Mouse (Mus musculus) neural tube, embryonic 13.5 days (tissue): ENCODE measurements around the gene Klhl30. TPM values are rescaled to one million over a fixed set of nuclear protein-coding genes. Genes with fewer than 3 reads are reported as not detected.

Experiments used
- ATAC-seq: fragments of 200-750 bp; cut with Nextera tagmentation; 2 replicates; pipeline ENCODE4 v1.8.0; 2017; ENCODE audit warnings: low read depth, mild to moderate bottlenecking, moderate TSS enrichment, moderate library complexity
- H3K27ac ChIP-seq: fragments of 300-500 bp; sonication (generic); replicated peaks from 2 replicates; pipeline ENCODE4 v1.5.1; 2015; ENCODE audit warnings: moderate library complexity, mild to moderate bottlenecking, inconsistent platforms
- H3K27me3 ChIP-seq: fragments of 300-500 bp; sonication (generic); 2 replicates; pipeline ENCODE4 v1.6.1; 2015; ENCODE audit warnings: mild to moderate bottlenecking, inconsistent platforms
- H3K36me3 ChIP-seq: fragments of 300-500 bp; sonication (generic); 2 replicates; pipeline ENCODE4 v1.6.1; 2015; ENCODE audit warnings: mild to moderate bottlenecking, inconsistent platforms
- H3K4me1 ChIP-seq: fragments of 300-500 bp; sonication (generic); replicated peaks from 2 replicates; pipeline ENCODE4 v1.6.1; 2015; ENCODE audit warnings: inconsistent platforms
- H3K4me2 ChIP-seq: fragments of 300-500 bp; sonication (generic); 2 replicates; pipeline ENCODE4 v1.6.1; 2015; ENCODE audit warnings: inconsistent platforms, mild to moderate bottlenecking, moderate library complexity
- H3K4me3 ChIP-seq: fragments of 300-500 bp; sonication (generic); 2 replicates; pipeline ENCODE4 v1.5.1; 2015; ENCODE audit warnings: mild to moderate bottlenecking, inconsistent platforms
- H3K9ac ChIP-seq: fragments of 300-500 bp; sonication (generic); 2 replicates; pipeline ENCODE4 v1.6.1; 2015; ENCODE audit warnings: moderate library complexity, mild to moderate bottlenecking, inconsistent platforms
- H3K9me3 ChIP-seq: fragments of 300-500 bp; sonication (generic); 2 replicates; pipeline ENCODE4 v1.6.1; 2016; ENCODE audit warnings: inconsistent platforms
- WGBS: fragments of 180-500 bp; shearing (Covaris S2); methylation state at CpG from one replicate; pipeline ENCODE4 v1.1.7; 2015; 5-methylcytosine and 5-hydroxymethylcytosine counted together
- polyA plus RNA-seq: library from polyadenylated mRNA; unstranded; fragments of >200 nt; fragmentation: Nextera tagmentation; extraction: Ambion mirVana; gene quantifications from 2 replicates; pipeline ENCODE4 v1.2.1, GENCODE M21; 2015

Klhl30 gene
- polyA plus RNA-seq, 1 experiment from 2014 or later, result 0.25 TPM

GRCm38 (mm10) chr1:91405406-91406169, 54.8 kb downstream of the Klhl30 start:
- Histone ChIP-seq H3K4me3 (no peak overlapping the region), H3K27me3 (no peaks in the 10 kb centered on the region), H3K9ac (no peak overlapping the region), H3K36me3 (no peaks in the 10 kb centered on the region), H3K9me3 (no peaks in the 10 kb centered on the region), H3K4me2 (no peak overlapping the region), H3K27ac (no peak overlapping the region), H3K4me1 (0 out of 2 replicates have a peak, but pooled peaks cover 3% of the 10 kb centered on the region)
- ATAC-seq, result no peak
- 54% methylated on average over 23 of the region's 23 CpGs for WGBS

DNA sequence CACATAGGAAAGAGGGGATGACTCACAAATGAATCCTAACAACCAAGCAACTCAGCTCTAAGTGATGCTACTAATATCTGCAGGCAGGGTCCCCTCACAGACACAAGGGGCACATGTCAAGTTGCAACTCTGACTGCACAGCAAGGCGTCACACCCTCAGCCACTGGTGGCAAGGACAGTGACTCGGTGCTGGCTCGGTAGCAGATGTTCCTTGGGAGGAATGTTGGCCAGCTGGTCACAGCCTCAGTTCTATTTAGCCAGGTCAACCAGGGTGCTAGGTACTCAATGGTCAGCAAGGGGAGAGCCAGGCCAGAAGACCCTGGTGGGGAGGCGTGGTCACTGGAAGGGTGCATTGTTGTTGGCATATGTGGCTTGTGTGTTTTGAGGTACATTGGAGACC, 57.0 kb downstream of the Klhl30 start:
- ATAC-seq, result no peak
- Histone ChIP-seq H3K27ac (no peak overlapping the region), H3K4me2 (no peak overlapping the region), H3K4me1 (peaks cover 23% of the 10 kb centered on the region), H3K36me3 (0 out of 2 replicates have a peak, but pooled peaks cover 8% of the 10 kb centered on the region), H3K27me3 (no peaks in the 10 kb centered on the region), H3K4me3 (no peak overlapping the region), H3K9me3 (no peaks in the 10 kb centered on the region), H3K9ac (no peak overlapping the region)
- 87% methylated on average over 4 of the region's 4 CpGs for WGBS

- ATAC-seq, result 0 out of 2 replicates have a peak, but pooled peaks have one; percentile 0
- Histone ChIP-seq H3K27ac (peak overlapping the region; percentile 93; the same call in 1 of the 2 replicates), H3K27me3 (no peaks in the 10 kb centered on the region), H3K4me2 (peak overlapping the region; percentile 93), H3K9me3 (no peaks in the 10 kb centered on the region), H3K4me1 (peaks cover 55% of the 10 kb centered on the region), H3K36me3 (0 out of 2 replicates have a peak, but pooled peaks cover 8% of the 10 kb centered on the region), H3K4me3 (peak overlapping the region; percentile 71), H3K9ac (peak overlapping the region; percentile 90)
- WGBS, result 59% methylated on average over 8 of the region's 8 CpGs
These were observed 60.9 kb downstream of the Klhl30 start for GRCm38 (mm10) chr1:91411631-91412285.

Other genes starting within 250 kb of the Klhl30 start
- gene Rbm44, start 205.9 kb upstream of the Klhl30 start, polyA plus RNA-seq, result 0.21 and 0.29 TPM in 2 replicates
- 2.7 and 3.2 TPM in 2 replicates for gene Ramp1, start 171.2 kb upstream of the Klhl30 start, polyA plus RNA-seq
- 67.7 and 68.8 TPM in 2 replicates for gene Ube2f, start 100.7 kb upstream of the Klhl30 start, polyA plus RNA-seq
- 11.8 and 12.8 TPM in 2 replicates for gene Scly, start 52.7 kb upstream of the Klhl30 start, polyA plus RNA-seq
- 0.06 and 0.24 TPM in 2 replicates for gene Espnl, start 28.9 kb upstream of the Klhl30 start, polyA plus RNA-seq
- gene Erfe, start 15.4 kb downstream of the Klhl30 start, polyA plus RNA-seq, result 0.26 and 0.47 TPM in 2 replicates
- 138 and 141 TPM in 2 replicates for gene Ilkap, start 47.8 kb downstream of the Klhl30 start, polyA plus RNA-seq
- gene Hes6, start 63.0 kb downstream of the Klhl30 start, polyA plus RNA-seq, result 146 and 163 TPM in 2 replicates
- gene Per2, start 108.3 kb downstream of the Klhl30 start, polyA plus RNA-seq, result 3.3 and 4.1 TPM in 2 replicates
- 9.2 and 10.4 TPM in 2 replicates for gene Traf3ip1, start 143.6 kb downstream of the Klhl30 start, polyA plus RNA-seq
- 12.1 and 13.6 TPM in 2 replicates for gene Asb1, start 189.5 kb downstream of the Klhl30 start, polyA plus RNA-seq